Mouse (Mus musculus): ENCODE results near the gene Shc4.

- TF ChIP-seq CEBPB (IDR thresholded peaks at IDR 0.05; ENCODE audit: insufficient read depth, poor library complexity, severe bottlenecking) = no peak
- TF ChIP-seq POLR2AphosphoS2 (IDR thresholded peaks at IDR 0.05; ENCODE audit: insufficient read length, low read depth) = no peak
These were observed 56.2 kb downstream of the Shc4 start for GRCm38 (mm10) chr2:125667721-125668120.

Data from myocyte (in vitro differentiated cells).